Mouse (Mus musculus): ENCODE measurements at regions not wholly inside any gene's neighbourhood (a gene's known extent, or its start where the extent isn't known, plus 50 kb on each side); places are given as distances from the start of the nearest gene placed in this dataset.

DNA sequence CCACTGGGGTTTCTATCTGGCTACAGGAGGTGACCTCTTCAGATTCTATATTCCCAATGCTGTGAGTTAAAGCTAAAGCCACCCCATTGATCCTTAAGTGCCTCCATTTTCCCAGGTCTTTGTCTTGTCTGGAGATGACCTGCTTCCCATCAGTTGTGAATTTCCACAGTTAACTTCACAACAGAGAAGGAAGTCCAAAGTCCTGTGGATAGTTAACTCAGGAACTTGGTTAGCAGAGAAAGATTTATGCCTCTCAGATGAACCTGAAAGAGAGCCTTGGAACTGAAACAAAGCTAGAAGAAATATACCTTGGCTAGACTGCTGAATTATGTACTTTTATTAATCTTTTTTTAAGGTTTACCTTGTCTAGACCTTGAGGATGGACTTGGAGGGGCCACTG is 431.1 kb upstream of the Ube2e3 start:
- no peak for ATAC-seq (replicated peaks; ENCODE audit: poor library complexity, severe bottlenecking)

DNA sequence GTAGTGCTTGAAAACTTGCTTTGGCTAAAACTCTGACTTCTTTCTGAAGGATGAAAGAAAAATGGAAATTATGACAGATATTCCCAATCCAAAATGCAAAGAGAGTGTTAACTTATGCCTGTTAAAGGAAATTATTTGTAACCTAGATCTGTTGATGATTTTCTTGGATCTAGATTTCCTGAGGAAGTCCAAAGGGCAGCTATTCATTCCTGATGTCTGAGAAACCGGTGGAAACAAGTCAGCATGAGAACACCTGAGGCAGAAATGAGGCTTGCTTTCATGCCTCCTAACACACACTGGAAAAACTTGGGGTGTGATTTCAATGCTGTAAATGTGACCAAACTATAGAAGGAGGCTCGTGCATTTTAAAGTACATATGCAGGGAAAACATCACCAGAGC is 432.9 kb upstream of the Ube2e3 start:
- no peak for ATAC-seq (replicated peaks; ENCODE audit: poor library complexity, severe bottlenecking)

DNA sequence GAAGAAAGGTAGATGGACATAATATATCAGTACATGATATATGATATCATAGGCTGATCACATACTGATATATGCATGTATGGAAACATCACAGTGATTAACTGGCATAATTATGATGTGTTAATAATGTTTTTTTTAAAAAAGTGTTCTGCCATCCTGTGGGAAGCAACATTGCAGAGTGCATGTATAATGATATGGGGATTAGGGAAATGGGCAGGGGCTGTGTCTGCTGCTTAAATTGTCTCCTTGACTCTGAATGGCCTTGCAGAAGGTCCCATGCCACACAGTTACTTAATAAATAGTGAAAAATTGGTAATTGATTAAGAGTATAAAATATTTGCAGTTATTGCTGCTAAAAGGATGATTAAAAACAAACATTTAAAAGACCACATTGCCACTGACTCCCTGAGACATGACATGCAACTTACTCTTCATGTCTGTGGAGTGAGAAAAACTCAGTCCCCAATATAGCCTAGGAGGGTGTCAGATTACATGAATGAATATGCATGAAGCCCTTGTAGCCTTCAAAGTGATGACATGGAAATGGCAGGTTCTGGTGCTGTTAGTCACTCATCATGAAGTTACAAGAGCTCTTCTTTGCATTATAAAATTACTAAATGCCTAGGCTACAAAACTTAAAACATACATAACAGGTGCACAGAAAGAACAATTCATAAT is 440.1 kb upstream of the Ube2e3 start:
- ATAC-seq (replicated peaks; ENCODE audit: poor library complexity, severe bottlenecking): no peak

DNA sequence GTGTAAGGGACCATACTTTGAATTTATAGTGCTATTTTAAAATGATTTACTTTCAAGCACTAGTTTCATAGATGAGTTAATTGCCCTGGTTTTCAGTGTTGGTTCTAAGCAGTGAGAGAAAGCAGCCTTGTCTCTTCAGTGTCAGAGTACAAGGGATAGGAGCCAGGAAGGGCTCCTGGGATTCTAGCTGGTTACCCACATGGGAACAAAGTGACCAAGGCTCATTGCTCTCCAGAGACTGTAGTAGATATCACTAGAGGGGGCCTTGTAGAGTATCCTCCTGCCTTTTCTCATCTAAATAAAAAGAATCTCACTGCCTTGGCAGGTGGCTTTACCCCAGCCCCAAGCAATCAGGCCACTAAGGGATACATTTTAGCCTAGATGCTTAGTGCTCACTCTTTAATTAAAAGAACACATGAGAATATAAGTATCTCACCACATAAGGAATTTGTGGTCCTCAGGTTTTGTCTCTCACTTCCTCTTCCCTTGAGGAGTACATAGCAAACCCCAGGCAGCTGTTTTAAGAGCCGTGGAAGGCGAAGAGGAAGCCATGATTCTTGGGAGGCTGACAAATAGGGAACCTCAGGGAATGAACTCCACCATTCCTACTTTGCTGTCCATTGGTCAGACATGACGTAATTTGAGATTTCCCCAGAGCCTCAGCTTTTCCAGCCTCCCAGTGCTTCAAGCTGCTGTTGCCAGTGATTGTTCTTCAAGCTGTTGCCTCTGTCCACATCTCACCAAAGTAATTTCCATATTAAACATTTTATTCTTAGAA is 449.2 kb upstream of the Ube2e3 start:
- ATAC-seq (replicated peaks; ENCODE audit: poor library complexity, severe bottlenecking): peak; percentile 99

DNA sequence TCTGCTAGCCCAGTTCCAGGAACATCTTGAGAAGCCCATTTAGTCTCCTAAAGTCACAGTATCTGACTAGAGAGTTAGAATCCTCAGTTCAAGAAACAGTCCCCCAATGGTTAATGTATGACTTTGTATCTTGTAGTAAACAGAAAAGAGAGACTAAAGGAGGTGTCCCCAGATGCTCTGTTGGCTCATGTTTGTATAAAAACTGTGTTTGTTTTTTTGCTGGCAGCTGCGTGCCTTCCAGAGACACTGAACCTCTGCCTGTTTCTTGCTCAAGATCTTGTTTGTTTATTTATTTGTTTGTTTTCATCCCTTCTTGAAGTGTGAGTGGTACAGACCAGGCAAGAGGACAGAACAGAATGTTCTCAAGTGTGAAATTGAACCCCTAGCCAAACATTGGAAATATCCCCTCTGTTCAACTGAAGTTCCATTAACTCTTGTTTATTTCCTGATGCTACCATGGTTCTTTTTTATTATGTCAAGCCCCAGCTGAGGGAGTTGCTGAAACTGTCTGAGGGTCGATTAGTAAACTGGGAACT is 451.3 kb upstream of the Ube2e3 start:
- ATAC-seq (replicated peaks; ENCODE audit: poor library complexity, severe bottlenecking): no peak

DNA sequence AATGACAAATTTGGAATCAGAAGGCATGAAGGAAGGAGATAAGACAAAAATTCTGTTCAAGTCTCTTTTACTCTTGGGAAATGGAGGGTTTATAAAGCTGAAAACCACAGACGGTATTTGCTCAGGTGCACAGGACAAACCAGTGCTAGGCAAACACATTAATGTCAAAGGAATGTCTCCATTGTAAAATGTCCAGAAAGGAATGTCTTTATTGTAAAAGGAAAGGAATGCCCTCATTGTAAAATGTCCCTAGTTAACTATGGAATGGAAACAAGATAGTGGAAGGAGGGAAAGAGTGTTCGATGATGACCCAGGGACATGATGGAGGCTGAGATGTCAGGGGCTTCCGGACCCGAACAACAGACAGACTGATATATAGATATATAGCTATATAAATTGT is 454.9 kb upstream of the Ube2e3 start:
- no peak for ATAC-seq (replicated peaks; ENCODE audit: poor library complexity, severe bottlenecking)

DNA sequence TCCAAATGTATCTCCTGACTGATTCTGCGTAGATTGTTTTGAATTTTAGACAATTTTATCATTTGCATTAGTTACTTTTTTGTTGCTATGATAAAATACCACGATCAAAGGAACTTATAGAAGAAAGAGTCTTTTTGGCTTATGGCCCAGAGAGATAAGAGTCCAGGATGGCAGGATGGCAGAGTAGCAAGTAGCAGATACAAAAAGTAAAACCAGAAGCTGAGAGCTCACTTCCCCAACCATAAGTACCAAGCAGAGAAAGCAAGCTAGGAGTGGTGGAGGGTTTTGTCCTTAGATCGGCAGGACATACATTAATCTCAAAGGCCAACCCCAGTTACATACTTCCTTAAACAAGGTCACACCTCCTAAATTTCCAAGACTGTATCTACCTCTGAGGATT is 457.7 kb upstream of the Cwc22 start:
- ATAC-seq (replicated peaks; ENCODE audit: poor library complexity, severe bottlenecking): no peak

DNA sequence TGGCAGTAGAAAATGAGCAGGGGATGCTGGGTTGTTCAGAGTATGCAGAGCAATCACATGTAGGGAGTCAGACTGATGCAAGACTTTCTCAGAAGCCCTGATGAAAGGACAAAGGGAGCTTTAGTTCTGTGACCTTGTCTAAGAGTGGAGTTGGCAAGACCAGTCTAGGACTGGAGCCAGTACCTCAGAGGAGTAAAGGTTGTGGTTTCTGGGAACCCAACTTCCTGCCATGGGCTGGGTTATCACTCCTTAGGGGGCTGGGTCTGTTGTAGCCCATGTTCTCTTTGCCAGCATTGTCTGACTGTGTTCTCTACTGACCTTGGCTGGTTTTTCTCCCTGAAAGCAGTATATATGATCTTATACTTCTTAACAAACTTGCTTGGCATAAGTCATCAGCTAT is 453.1 kb upstream of the Cwc22 start:
- no peak for ATAC-seq (replicated peaks; ENCODE audit: poor library complexity, severe bottlenecking)

DNA sequence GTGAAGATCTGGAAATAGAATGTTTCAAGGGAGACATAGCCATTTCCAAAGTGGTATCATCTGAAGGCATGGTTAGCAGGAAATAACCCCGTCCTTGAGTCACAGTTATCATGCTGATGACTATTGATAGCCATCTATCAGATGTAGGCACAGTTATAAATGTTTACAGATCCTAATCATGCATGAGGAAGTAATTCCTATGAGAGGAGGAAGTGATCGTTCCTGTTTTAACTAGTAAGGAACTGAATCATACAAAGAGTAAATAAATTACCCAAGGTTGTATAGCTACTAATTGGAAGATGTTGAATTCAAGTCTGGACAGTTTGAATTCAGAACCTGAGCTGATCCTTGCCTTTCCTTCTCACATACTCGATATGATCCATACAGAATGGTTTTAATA is 450.7 kb upstream of the Cwc22 start:
- ATAC-seq (replicated peaks; ENCODE audit: poor library complexity, severe bottlenecking): peak; percentile 95

DNA sequence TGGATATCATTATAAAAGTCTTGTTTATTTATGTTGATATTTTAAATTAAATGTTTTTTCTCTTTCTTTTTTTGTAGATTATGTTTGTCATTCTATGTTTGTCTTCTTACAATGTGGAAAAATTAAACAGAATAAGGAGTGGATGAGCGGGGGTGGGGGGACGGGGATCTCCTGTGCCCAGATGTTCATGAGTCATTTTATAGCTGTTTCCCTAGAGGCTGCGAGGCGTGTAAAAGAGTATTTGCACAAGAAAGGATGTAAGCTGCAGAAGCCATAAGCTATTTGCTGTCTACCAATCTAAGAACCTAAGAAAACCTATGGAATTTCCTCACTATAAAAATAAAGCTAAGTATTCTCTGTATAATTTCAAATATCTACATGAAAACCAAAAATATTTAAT is 446.9 kb upstream of the Cwc22 start:
- no peak for ATAC-seq (replicated peaks; ENCODE audit: poor library complexity, severe bottlenecking)

DNA sequence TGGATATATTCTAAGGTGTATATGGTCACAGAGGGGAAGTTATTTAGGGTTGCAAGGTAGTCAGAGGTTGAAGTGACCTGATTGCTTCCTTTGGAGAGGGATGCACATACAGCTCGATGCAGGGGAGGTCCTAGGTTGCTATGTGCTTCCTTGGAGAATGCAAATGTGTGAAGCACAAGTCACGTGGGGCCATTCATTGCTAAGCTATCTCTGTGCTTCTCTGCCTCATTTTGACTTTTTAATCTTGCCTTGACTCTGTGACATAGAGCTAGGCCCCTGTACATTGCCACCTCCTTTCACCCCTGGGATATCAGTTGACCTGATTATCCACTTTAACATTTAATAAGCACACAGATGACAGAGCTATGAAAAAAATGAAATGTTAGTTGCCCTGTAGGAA is 446.2 kb upstream of the Cwc22 start:
- no peak for ATAC-seq (replicated peaks; ENCODE audit: poor library complexity, severe bottlenecking)

DNA sequence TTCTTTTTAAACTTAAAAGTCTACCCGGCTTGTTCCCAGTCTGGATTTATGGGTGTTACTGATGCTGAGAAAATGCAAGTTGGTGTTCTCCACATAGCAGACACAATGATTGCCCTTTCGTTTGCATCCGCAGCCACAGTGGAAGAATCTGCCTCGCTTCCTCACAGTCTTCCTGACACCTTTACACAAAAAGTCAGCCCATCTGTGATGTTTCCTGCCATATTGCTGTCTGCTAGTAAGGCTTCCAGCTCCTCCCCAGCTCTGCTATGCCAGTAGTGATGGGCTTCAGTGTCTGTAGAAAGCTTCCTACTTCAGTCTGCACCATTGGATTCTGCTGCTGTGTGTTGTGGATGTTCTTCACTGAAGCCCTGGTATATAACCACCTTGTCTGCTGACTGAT is 441.8 kb upstream of the Cwc22 start:
- ATAC-seq (replicated peaks; ENCODE audit: poor library complexity, severe bottlenecking): no peak

DNA sequence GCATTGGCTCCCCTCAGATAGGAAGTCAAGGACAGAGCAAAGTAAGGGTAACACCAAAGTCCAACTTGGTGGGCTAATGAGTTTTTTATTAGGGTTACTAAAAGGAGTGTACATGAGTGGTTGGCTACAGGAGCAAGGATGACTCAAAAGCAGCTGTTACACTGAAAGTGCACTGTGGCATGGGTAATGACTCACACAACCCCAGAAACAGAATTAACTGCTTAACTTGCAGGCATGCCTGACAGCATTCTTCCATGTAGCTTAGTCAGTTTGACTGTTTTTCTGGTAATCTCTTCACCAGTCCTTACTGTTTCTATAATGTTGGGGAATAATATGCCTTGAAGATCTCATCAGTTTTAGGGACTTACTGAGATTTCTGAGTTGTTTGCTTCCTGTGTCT is 435.1 kb upstream of the Cwc22 start:
- ATAC-seq (replicated peaks; ENCODE audit: poor library complexity, severe bottlenecking): no peak

DNA sequence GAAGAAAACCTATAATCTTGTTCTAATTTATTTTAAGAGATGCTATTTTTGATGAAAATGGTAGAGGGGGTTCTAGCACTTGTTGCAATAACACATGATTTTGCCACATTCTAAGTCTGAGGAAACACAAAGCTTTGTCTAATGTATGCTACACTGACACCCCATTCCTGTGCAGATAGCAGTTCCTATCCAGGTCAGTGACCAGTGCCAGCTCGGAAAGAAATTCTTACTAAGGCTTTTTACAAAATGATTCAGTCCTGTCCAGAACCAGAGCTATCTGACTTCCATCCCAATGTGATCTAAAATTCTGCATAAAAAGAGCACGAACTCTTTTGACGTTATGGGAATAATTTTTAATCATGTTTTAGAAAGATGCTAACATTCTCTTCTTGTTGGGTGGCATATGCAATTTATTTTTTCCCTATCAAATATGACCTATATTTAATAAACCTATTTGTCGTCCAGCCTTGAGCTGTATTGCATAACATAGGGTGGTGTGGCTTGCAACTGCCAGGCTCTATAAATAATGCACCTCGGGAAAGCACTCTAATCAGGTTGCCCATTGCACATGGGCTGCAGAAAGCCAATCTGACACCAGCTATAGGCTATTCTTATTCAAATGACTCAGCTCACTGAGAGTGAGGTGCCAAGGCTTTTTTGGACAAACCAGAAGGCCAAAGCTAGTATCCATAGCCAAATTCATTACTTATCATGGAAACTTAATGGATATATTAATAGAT is 385.7 kb upstream of the Cwc22 start:
- no peak for ATAC-seq (replicated peaks; ENCODE audit: poor library complexity, severe bottlenecking)

DNA sequence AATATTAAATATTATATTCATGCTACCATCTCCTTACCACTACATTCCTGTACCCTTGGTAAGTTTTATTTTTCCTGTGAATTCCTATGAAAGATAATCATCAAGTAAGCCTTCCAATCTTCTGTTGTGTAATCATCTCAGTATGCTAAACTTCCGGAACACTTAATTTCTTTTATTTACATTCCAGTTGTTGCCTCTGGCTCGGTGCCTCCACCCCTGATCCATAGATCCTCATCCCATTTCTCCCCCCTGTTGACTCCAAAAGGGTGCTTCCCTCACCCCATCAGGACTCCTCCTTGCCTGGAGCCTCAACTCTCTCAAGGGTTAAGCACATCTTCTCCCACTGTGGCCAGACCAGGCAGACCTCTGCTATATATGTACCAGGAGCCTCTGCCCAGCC is 379.9 kb upstream of the Cwc22 start:
- ATAC-seq (replicated peaks; ENCODE audit: poor library complexity, severe bottlenecking): no peak

DNA sequence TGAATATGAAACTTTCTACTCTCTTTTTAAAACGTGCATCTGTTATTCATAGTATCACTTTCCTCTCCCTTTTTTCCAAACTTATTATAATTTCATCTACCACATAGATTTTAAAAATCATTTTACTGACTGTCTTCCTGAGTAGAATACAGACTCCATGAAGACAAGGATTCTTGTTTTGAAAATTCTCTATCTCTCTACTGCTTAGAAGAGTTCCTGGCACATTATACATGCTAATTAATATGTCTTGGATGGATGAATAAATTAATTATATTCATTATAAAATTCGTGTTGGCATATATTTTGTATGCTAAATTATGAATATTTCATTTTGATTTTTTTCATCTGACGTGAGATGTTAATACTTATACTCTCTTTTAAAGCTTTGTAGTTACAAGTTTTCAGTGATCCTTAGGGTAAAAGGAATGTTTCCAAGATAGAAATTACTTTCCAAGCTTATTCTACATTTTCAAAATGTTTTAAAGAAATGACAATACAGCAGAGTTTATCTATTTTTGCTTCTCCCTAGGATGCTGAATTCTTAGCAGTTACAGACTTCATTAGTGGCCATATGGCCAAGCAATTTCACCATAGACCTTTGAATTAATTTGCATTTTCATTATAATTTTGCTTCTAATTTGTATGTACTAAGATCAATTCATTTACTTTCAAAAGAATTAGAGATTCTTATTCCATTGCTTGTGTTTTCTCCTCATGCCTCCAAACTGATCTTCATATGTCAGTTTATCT is 376.2 kb upstream of the Cwc22 start:
- no peak for ATAC-seq (replicated peaks; ENCODE audit: poor library complexity, severe bottlenecking)

DNA sequence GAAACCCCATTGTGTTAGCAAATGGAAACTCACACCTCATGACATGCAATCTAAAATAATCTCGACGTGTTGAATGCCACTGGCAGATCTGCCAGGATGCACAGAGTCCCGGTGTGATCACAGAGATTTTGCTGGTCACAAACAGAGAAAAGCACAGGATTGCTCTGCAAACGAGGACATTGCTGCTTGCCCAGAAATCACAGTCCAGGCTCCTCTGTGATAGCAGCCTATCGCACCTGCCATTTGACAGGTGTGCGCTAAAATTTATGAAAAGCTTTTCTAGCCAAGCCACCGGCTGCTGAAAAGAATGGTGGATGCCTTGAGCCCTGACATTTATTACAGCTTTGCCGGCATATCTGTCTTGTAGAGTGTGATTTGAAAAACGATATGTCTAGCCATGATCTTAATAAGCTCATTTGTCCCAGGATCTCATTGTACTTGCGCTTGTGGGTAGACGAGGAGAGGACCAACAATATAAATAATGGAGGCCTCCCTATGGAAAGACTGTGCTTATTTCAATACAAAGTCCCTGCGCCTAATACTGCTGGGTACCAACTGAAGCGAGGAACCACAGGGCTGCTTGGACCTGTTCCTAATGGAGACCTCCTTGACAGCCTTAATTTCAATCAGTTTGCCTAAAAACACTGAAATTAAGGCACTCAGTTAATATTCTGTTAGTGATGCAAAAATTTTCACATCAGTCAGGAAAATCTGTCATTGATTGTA is 365.8 kb upstream of the Cwc22 start:
- ATAC-seq (replicated peaks; ENCODE audit: poor library complexity, severe bottlenecking): no peak

DNA sequence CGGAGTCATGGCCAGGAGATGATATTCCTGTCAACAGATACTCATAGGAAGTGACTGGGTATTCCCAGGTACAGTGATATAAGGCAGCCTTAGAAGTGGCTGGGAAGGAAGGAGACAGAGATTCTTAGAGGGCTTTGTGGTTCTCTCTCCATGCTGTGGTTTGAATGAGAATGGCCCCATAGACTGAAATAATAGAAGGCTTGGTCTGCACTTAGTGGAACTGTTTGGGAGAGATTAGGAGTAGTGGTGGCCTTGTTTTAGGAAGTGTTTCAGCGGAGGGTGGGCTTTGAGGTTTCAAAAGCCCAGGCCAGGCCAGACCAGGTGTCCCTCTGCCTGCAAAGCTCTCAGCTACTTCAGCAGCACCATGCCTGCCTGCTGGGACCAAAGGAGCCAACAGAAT is 363.2 kb upstream of the Cwc22 start:
- no peak for ATAC-seq (replicated peaks; ENCODE audit: poor library complexity, severe bottlenecking)

DNA sequence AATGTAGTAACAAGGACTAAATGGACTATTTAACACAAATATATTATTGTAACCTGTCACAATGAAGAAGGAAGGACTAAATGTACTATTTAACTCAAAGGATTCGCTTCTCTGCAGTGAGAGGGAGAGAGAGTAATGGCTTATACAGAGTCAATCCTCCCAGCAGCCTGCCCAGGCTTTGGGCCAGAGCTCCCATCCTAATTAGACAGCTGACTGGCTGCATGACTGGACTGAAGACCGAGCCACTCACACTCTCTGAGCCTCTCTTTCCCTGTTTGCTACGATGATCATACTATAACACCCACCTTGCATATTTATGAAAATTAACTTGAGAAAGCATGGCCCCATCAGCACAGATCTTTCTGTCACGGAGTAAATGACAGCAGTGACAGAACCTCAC is 360.7 kb upstream of the Cwc22 start:
- ATAC-seq (replicated peaks; ENCODE audit: poor library complexity, severe bottlenecking): no peak

DNA sequence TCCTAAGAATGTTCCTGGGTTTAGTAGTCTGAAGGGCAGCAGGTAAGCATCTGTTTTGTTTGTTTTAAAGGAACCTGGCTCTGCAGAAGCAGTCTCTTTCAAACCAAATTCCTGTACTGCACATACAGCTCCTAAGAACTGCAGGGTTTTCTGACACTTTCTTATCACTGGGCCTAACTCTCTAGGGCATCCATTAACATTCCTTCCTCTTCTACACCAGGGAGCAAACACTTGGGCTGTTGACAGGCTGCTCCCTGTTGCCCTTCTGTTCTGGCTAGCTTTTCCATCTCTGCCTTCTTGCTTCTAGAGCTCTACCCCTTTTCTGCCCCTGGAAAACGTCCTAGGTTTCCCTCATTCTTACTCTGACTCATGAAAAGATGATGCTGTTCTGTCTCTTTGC is 345.5 kb upstream of the Cwc22 start:
- no peak for ATAC-seq (replicated peaks; ENCODE audit: poor library complexity, severe bottlenecking)

All from granulocyte monocyte progenitor cell, adult 5-6 weeks (primary cell).